Mouse (Mus musculus) MEL (cell line): ENCODE results near the gene Sgo2a.

ENCODE experiments used
- BHLHE40 ChIP-seq: IDR thresholded peaks from 2 replicates; pipeline ENCODE4 v1.6.1; 2012; ENCODE audit warnings: low read depth, mild to moderate bottlenecking, inconsistent platforms, low read length, improper control_type of control experiment, borderline replicate concordance
- CTCF ChIP-seq, 3 experiments: IDR thresholded peaks in 2 of 3; conservative IDR thresholded peaks in 1 of 3; 2 replicates each; pipeline ENCODE4 v1.5.1; 2011 to 2012; ENCODE audit warnings: low read length in 3 of 3, low read depth in 2 of 3, mild to moderate bottlenecking in 2 of 3, improper control_type of control experiment in 1 of 3, inconsistent platforms in 1 of 3, mixed read lengths in 1 of 3, moderate library complexity in 1 of 3; ENCODE audit not compliant: control insufficient read depth in 1 of 3, insufficient read depth in 1 of 3, poor library complexity in 1 of 3, severe bottlenecking in 1 of 3
- GATA1 ChIP-seq: IDR thresholded peaks from 2 replicates; pipeline ENCODE4 v1.6.1; 2011; ENCODE audit warnings: low read depth, low read length, improper control_type of control experiment
- JUND ChIP-seq: IDR thresholded peaks from 2 replicates; pipeline ENCODE4 v1.6.1; 2011; ENCODE audit warnings: low read depth, mild to moderate bottlenecking, improper control_type of control experiment, low read length
- NRF1 ChIP-seq: IDR thresholded peaks from 2 replicates; pipeline ENCODE4 v1.6.1; 2014; ENCODE audit warnings: low read depth, mild to moderate bottlenecking, inconsistent platforms, low read length, improper control_type of control experiment, moderate library complexity; ENCODE audit not compliant: poor library complexity, insufficient read depth, severe bottlenecking
- POLR2A ChIP-seq, 2 experiments: IDR thresholded peaks; 2 replicates each; pipeline ENCODE4 v1.6.1; 2011 to 2012; ENCODE audit warnings: low read length in 2 of 2, mild to moderate bottlenecking in 2 of 2, control low read depth in 1 of 2, improper control_type of control experiment in 1 of 2, low read depth in 1 of 2, moderate library complexity in 1 of 2; ENCODE audit not compliant: control insufficient read depth in 1 of 2, insufficient read depth in 1 of 2, poor library complexity in 1 of 2
- UBTF ChIP-seq: IDR thresholded peaks from 2 replicates; pipeline ENCODE4 v1.6.1; 2012; ENCODE audit warnings: low read depth, mild to moderate bottlenecking, inconsistent platforms, low read length, improper control_type of control experiment, moderate library complexity, borderline replicate concordance; ENCODE audit not compliant: insufficient read depth

- no peak for TF ChIP-seq POLR2A (IDR thresholded peaks at IDR 0.05; ENCODE audit: control insufficient read depth in 1 of 2, insufficient read depth in 1 of 2, low read depth in 1 of 2, low read length in 2 of 2, poor library complexity in 1 of 2)
- TF ChIP-seq CTCF (IDR thresholded peaks at IDR 0.05 in 2 of 3, conservative IDR thresholded peaks at IDR 0.05 in 1 of 3; ENCODE audit: control insufficient read depth in 1 of 3, insufficient read depth in 1 of 3, low read depth in 2 of 3, low read length in 3 of 3, poor library complexity in 1 of 3, severe bottlenecking in 1 of 3): no peak
- TF ChIP-seq JUND: no peak
- TF ChIP-seq BHLHE40: no peak
- TF ChIP-seq UBTF: no peak
- TF ChIP-seq NRF1: no peak
- TF ChIP-seq GATA1: no peak
These were observed 23.1 kb downstream of the Sgo2a start, which contains the start of gene Kctd18 for GRCm38 (mm10) chr1:58018856-58019255.
